Mouse (Mus musculus): ENCODE measurements around the gene Tmem212.

GRCm38 (mm10) chr3:27918656-27919436 lies 22.7 kb upstream of the Tmem212 start:
- TF ChIP-seq CTCF (IDR thresholded peaks at IDR 0.05; ENCODE audit: low read depth, low read length) (no peak), TAL1 (conservative IDR thresholded peaks at IDR 0.05; ENCODE audit: low read depth, low read length) (no peak)

All from G1E (cell line).